Mouse (Mus musculus) heart, adult 2 months (tissue): ENCODE results near the gene Olfr1023. TPM values are rescaled to one million over a fixed set of nuclear protein-coding genes. Genes with fewer than 3 reads are reported as not detected.

Experiments
- DNase-seq, 2 experiments: peaks; one replicate each; pipeline ENCODE4 v3.0.0; 2021
- H3K27ac ChIP-seq: fragments of 200-600 bp; 2 replicates; pipeline ENCODE4 v1.8.1; 2022
- H3K27me3 ChIP-seq: fragments of 200-500 bp; 2 replicates; pipeline ENCODE4 v1.6.1; 2012; ENCODE audit warnings: mild to moderate bottlenecking, low read length, inconsistent platforms, mixed read lengths; ENCODE audit not compliant: control insufficient read depth, insufficient read depth
- H3K36me3 ChIP-seq: fragments of 200-500 bp; 2 replicates; pipeline ENCODE4 v1.6.1; 2012; ENCODE audit warnings: low read length, inconsistent platforms; ENCODE audit not compliant: control insufficient read depth, insufficient read depth
- H3K4me1 ChIP-seq: fragments of 200-500 bp; 2 replicates; pipeline ENCODE4 v1.6.1; 2011; ENCODE audit warnings: low read length; ENCODE audit not compliant: control insufficient read depth, insufficient read depth
- H3K4me3 ChIP-seq: fragments of 200-600 bp; 2 replicates; pipeline ENCODE4 v1.8.1; 2022
- H3K79me2 ChIP-seq: fragments of 200-500 bp; replicated peaks from 2 replicates; pipeline ENCODE4 v1.6.1; 2012; ENCODE audit warnings: mild to moderate bottlenecking, inconsistent platforms, low read length, moderate library complexity, mixed read lengths; ENCODE audit not compliant: control insufficient read depth, insufficient read depth
- H3K9ac ChIP-seq: fragments of 200-500 bp; 2 replicates; pipeline ENCODE4 v1.6.1; 2012; ENCODE audit warnings: low read depth, mild to moderate bottlenecking, control low read depth, inconsistent platforms, low read length, mixed read lengths
- CTCF ChIP-seq: fragments of 200-600 bp; IDR thresholded peaks from 2 replicates; pipeline ENCODE4 v1.8.1; 2022; ENCODE audit warnings: antibody characterized with exemption, mild to moderate bottlenecking, moderate library complexity
- EP300 ChIP-seq: fragments of 200-500 bp; IDR thresholded peaks from 2 replicates; pipeline ENCODE4 v1.6.1; 2011; ENCODE audit warnings: low read depth, low read length, control low read depth; ENCODE audit not compliant: insufficient read depth
- POLR2A ChIP-seq: fragments of 200-500 bp; IDR thresholded peaks from 2 replicates; pipeline ENCODE4 v1.6.1; 2011; ENCODE audit warnings: mild to moderate bottlenecking, low read depth, low read length, control low read depth; ENCODE audit not compliant: insufficient read depth
- WGBS: fragments of 180-500 bp; shearing (Covaris S2); methylation state at CpG from one replicate; pipeline ENCODE4 v1.1.7; 2018; 5-methylcytosine and 5-hydroxymethylcytosine counted together
- intact Hi-C: fragments of 180-260 bp; cut with DNase I; formaldehyde crosslinking; loops from one replicate; pipeline ENCODE4 v1.15.1; 2025
- long read RNA-seq: library from polyadenylated mRNA; stranded (forward); transcript quantifications from one replicate; pipeline ENCODE4 v2.0.0, GENCODE M21; 2021
- polyA plus RNA-seq: library from polyadenylated mRNA; depleted of rRNA; stranded (reverse); fragments of >200 nt; gene quantifications from 2 replicates; pipeline ENCODE4 v1.2.3, GENCODE M21; 2012; rRNA removed
- total RNA-seq, 2 experiments: library from RNA; stranded (reverse); gene quantifications; 2 replicates each; pipeline ENCODE4 v1.2.3; 2021

Olfr1023 gene
- total RNA-seq: not detected
- not detected in 2 replicates for polyA plus RNA-seq
- long read RNA-seq: 0 reads

- DNase-seq: no peak
- 51% methylated on average over 2 of the region's 2 CpGs for WGBS
- H3K27ac ChIP-seq: no peak within 1 kb of the TSS
- intact Hi-C loops: no loop called here
- H3K9ac ChIP-seq: no peak within 1 kb of the TSS
- H3K27me3 ChIP-seq: no peaks in the 10 kb centered on the region
- no peaks in the 10 kb centered on the region for H3K36me3 ChIP-seq
- H3K4me1 ChIP-seq: no peaks in the 10 kb centered on the region
- TF ChIP-seq CTCF (no peak), POLR2A (no peak), EP300 (no peak)
- H3K4me3 ChIP-seq: no peak within 1 kb of the TSS
- H3K79me2 ChIP-seq: no peaks in the 10 kb centered on the region
Measured at GRCm38 (mm10) chr2:85885340-85885739, at the start of gene Olfr1023. TSS of gene Olfr1023 (plus strand) at chr2:85885640.

DNA sequence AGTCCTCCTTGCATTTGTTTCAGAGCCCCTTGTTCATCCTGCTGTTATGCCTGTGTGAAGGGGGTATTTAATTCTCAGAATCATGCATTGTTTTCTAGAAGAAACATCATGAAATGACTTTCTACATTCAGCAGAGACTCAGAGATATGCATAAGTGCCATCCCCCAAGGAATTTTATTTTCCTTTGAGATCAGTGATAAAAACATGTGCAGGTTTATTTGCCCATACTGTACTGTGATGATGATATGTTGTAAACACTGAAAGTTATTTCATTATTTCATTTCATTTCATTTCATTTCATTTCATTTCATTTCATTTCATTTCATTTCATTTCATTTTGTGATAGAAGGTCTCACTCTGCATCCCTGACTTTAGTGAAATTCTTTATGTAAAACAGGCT lies 40.1 kb upstream of the Olfr1023 start, which contains the start of gene Olfr1019:
Gene Olfr1019, minus strand, starts transcription at position 101 of the 400 bp plus-strand sequence.
- Histone ChIP-seq H3K9ac (no peak within 1 kb of the TSS), H3K27me3 (no peaks in the 10 kb centered on the region), H3K4me3 (no peak within 1 kb of the TSS), H3K4me1 (no peaks in the 10 kb centered on the region), H3K27ac (no peak within 1 kb of the TSS), H3K36me3 (no peaks in the 10 kb centered on the region), H3K79me2 (no peaks in the 10 kb centered on the region)
- TF ChIP-seq EP300 (no peak), CTCF (no peak), POLR2A (no peak)
- intact Hi-C loops: no loop called here
- DNase-seq: no peak

DNA sequence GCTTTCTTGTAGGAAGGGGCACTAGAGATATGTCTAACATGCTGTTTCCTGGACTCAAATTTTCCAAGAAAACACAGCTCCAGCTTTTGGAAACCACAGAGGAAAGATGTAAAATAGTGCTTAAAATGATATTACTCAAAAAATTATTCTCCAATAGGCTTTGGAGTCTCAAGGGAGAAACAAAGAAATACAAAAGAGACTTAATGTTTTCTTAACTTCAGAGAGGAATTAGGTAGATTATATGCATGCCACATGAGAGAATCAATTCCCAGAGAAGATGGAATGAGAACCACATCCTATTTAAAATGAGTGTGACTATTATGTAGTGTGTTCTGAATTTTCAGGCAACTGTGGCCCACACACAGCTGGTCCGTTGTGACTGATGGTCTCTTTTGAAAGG lies 38.7 kb upstream of the Olfr1023 start, which contains the start of gene Olfr1020:
Gene Olfr1020, plus strand, starts transcription at position 301 of the 400 bp plus-strand sequence.
- no peak within 1 kb of the TSS for H3K27ac ChIP-seq
- H3K9ac ChIP-seq: no peak within 1 kb of the TSS
- H3K79me2 ChIP-seq: no peaks in the 10 kb centered on the region
- no peaks in the 10 kb centered on the region for H3K4me1 ChIP-seq
- intact Hi-C loops: no loop called here
- no peak within 1 kb of the TSS for H3K4me3 ChIP-seq
- WGBS: 68% methylated on average over 1 of the region's 1 CpGs
- H3K27me3 ChIP-seq: no peaks in the 10 kb centered on the region
- H3K36me3 ChIP-seq: no peaks in the 10 kb centered on the region
- no peak for DNase-seq
- TF ChIP-seq EP300: no peak
- TF ChIP-seq POLR2A: no peak
- no peak for TF ChIP-seq CTCF

DNA sequence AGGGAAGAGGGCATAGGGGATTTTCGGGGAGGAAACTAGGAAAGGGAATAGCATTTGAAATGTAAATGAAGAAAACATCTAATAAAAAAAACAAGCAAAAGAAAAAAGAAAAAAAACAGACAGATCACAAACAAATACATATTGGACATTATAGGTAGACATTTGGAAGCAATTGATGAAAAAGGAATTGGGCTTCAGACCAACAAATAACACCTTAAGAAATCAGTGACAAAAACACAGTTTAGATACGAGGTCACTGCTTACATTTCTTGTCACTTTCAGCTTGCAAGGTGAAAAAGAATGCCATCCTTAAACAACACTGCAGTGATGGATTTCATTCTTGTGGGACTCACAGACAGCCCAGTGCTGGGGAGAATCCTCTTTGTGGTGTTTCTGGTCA lies 17.1 kb upstream of the Olfr1023 start, which contains the start of gene Olfr1022:
Gene Olfr1022, plus strand, starts transcription at position 301 of the 400 bp plus-strand sequence.
- H3K79me2 ChIP-seq: no peaks in the 10 kb centered on the region
- H3K9ac ChIP-seq: no peak within 1 kb of the TSS
- no peaks in the 10 kb centered on the region for H3K4me1 ChIP-seq
- 43% methylated on average over 2 of the region's 2 CpGs for WGBS
- H3K4me3 ChIP-seq: no peak within 1 kb of the TSS
- TF ChIP-seq POLR2A (no peak), EP300 (no peak), CTCF (no peak)
- no peak within 1 kb of the TSS for H3K27ac ChIP-seq
- intact Hi-C loops: no loop called here
- no peak for DNase-seq
- H3K27me3 ChIP-seq: no peaks in the 10 kb centered on the region
- H3K36me3 ChIP-seq: no peaks in the 10 kb centered on the region

- Histone ChIP-seq H3K4me1 (no peaks in the 10 kb centered on the region), H3K9ac (no peak within 1 kb of the TSS), H3K79me2 (no peaks in the 10 kb centered on the region), H3K4me3 (no peak within 1 kb of the TSS), H3K27ac (no peak within 1 kb of the TSS), H3K27me3 (no peaks in the 10 kb centered on the region), H3K36me3 (no peaks in the 10 kb centered on the region)
- no peak for TF ChIP-seq EP300
- TF ChIP-seq CTCF: no peak
- TF ChIP-seq POLR2A: no peak
- DNase-seq: no peak
- 78% methylated on average over 3 of the region's 3 CpGs for WGBS
- intact Hi-C loops: no loop called here
Measured at GRCm38 (mm10) chr2:85904952-85905351, 19.5 kb downstream of the Olfr1023 start, which contains the start of gene Olfr1024. TSS of gene Olfr1024 (minus strand) at chr2:85905052.

DNA sequence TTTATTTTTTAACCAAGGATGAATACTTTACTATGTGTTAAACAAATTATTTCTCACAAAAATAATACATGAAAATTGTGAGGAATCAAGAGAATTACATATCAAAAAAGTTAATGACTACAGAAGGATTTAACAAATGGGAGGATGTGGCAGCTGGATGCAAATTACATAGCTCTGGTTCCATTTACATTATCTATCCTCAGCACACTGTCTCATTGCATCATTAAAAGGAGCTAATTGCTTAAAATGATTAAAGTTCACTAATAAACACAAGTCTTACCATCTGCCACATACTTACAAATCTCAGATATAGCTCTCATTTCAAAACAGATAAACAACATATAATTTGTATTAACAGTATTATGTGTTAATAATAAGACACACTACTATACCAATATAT lies 27.8 kb downstream of the Olfr1023 start:
- Histone ChIP-seq H3K36me3 (no peaks in the 10 kb centered on the region), H3K4me3 (no peak overlapping the region), H3K4me1 (no peaks in the 10 kb centered on the region), H3K79me2 (no peaks in the 10 kb centered on the region), H3K27ac (no peak overlapping the region), H3K27me3 (no peaks in the 10 kb centered on the region), H3K9ac (no peak overlapping the region)
- intact Hi-C loops: no loop called here
- TF ChIP-seq CTCF (no peak), POLR2A (no peak), EP300 (no peak)
- DNase-seq: no peak
